Mouse (Mus musculus): ENCODE results near the gene Olfr1360. TPM values are rescaled to one million over a fixed set of nuclear protein-coding genes. Genes with fewer than 3 reads are reported as not detected.

Olfr1360 gene
- polyA plus RNA-seq, 1 experiment = not detected

DNA sequence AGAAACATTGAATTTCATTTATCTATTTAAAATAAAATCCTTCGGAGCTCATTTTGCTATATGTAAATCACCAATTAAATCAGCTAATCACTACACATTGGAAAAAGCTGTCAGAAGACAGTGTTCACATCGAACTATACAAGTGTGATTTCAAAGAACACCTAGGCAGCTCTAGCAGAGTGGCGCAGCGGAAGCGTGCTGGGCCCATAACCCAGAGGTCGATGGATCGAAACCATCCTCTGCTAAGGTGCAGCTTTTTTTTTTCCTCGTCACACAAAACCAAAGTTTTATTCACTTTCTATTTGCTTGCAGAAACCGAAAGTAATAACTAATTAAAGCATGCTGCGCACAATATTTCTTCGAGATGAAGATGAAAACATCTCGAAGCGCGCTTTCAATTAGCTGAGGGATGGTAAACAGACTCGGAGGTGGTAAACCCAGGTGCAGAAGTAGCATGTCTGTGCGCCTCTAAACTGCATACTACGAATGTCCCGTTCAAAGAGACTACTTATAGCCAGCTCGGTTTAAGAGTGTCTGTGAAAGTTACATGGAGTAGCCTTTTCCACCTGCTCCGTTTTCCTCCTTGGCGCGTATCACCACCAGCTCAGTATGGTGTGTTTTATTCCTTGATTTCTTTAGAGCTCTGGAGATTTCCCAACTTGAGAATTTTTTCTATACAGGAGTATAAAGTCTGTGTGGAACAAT lies 33.8 kb upstream of the Olfr1360 start:
- Histone ChIP-seq H3K27ac (ENCODE audit: insufficient read depth, low read depth, low read length) (peak overlapping the region; percentile 4), H3K4me1 (ENCODE audit: control insufficient read depth, insufficient read depth, insufficient read length, low read length) (peaks cover 8% of the 10 kb centered on the region; the same call in 1 of the 2 replicates)
- 3% methylated on average over 22 of the region's 22 CpGs for WGBS

DNA sequence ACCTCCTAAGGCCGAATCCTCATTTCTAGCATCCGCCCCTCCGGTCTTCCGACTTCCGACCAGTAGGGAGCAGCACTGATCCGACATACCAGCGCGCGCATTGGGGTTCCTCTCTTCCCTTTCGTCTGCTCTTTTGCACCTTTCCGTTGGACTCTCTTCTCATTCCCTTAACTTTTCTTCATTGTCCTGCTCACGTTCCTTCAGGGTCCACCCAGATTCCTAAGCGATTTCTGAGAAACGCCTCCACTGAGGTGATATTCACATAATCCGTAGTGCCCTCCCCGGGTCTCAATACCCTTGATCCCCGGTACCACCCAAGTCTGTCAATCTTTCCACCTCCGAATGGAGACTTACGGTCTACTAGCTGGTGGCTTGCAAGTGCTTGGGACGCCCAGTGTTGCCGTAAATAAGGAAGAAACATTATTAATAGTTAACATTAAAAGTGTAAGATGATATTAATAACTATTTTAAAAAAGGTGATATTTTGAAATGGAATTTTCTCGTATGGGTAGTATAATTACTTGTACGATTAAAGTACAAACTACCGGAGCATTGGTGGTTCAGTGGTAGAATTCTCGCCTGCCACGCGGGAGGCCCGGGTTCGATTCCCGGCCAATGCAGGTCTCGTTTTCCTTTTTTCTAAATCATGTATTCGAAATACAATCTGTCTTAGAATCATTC lies 33.0 kb upstream of the Olfr1360 start:
- WGBS = under 1% methylated on average over 32 of the region's 32 CpGs
- Histone ChIP-seq H3K4me1 (ENCODE audit: control insufficient read depth, insufficient read depth, insufficient read length, low read length) (peaks cover 4% of the 10 kb centered on the region; the same call in 1 of the 2 replicates), H3K4me3 (ENCODE audit: low read depth, low read length) (peak overlapping the region; percentile 69), H3K27me3 (ENCODE audit: control insufficient read depth, insufficient read depth, low read length) (no peaks in the 10 kb centered on the region), H3K36me3 (ENCODE audit: control insufficient read depth, insufficient read depth, low read length) (no peaks in the 10 kb centered on the region), H3K27ac (ENCODE audit: insufficient read depth, low read depth, low read length) (peak overlapping the region; percentile 41)
- TF ChIP-seq POLR2A (IDR thresholded peaks at IDR 0.05; ENCODE audit: low read depth, low read length) (no peak; the same call in 1 of the 2 replicates), CTCF (IDR thresholded peaks at IDR 0.05; ENCODE audit: extremely low read depth, insufficient read length, insufficient replicate concordance, low read depth, low read length) (peak; percentile 87)

More for the DNA sequence above, 33.8 kb upstream of the Olfr1360 start:
- H3K27me3 ChIP-seq (ENCODE audit: control insufficient read depth, insufficient read depth, low read length) = no peaks in the 10 kb centered on the region
- H3K4me3 ChIP-seq (ENCODE audit: low read depth, low read length) = peak overlapping the region; percentile 10; the same call in 1 of the 2 replicates
- TF ChIP-seq CTCF (IDR thresholded peaks at IDR 0.05; ENCODE audit: extremely low read depth, insufficient read length, insufficient replicate concordance, low read depth, low read length) = no peak
- no peak for TF ChIP-seq POLR2A (IDR thresholded peaks at IDR 0.05; ENCODE audit: low read depth, low read length)
- no peaks in the 10 kb centered on the region for H3K36me3 ChIP-seq (ENCODE audit: control insufficient read depth, insufficient read depth, low read length)

DNA sequence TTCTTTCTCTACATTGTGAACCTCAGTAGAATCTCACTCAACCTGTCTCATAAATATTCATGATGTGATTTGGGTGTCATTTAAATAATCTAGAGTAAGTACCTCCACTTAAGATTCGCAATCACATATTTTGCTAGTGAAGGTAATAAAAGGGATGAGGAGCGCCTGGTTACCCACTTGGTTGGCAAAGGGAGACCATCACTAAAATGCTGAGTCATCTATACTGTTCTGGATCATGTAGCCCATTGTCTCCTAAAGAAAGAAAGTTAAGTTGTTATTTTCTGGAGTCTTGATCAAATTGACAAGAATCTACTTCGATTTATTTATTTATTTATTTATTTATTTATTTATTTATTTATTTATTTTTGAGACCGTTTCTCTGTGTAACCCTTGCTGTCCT lies 29.5 kb upstream of the Olfr1360 start:
- Histone ChIP-seq H3K4me1 (ENCODE audit: control insufficient read depth, insufficient read depth, insufficient read length, low read length) (no peaks in the 10 kb centered on the region), H3K27ac (ENCODE audit: insufficient read depth, low read depth, low read length) (no peak overlapping the region), H3K36me3 (ENCODE audit: control insufficient read depth, insufficient read depth, low read length) (no peaks in the 10 kb centered on the region), H3K4me3 (ENCODE audit: low read depth, low read length) (no peak overlapping the region), H3K27me3 (ENCODE audit: control insufficient read depth, insufficient read depth, low read length) (no peaks in the 10 kb centered on the region)
- TF ChIP-seq POLR2A (IDR thresholded peaks at IDR 0.05; ENCODE audit: low read depth, low read length) = no peak
- no peak for TF ChIP-seq CTCF (IDR thresholded peaks at IDR 0.05; ENCODE audit: extremely low read depth, insufficient read length, insufficient replicate concordance, low read depth, low read length)
- WGBS = 55% methylated on average over 4 of the region's 4 CpGs

- Histone ChIP-seq H3K36me3 (ENCODE audit: control insufficient read depth, insufficient read depth, low read length) (no peaks in the 10 kb centered on the region), H3K27ac (ENCODE audit: insufficient read depth, low read depth, low read length) (no peak within 1 kb of the TSS), H3K27me3 (ENCODE audit: control insufficient read depth, insufficient read depth, low read length) (no peaks in the 10 kb centered on the region), H3K4me1 (ENCODE audit: control insufficient read depth, insufficient read depth, insufficient read length, low read length) (no peaks in the 10 kb centered on the region), H3K4me3 (ENCODE audit: low read depth, low read length) (no peak within 1 kb of the TSS)
- TF ChIP-seq POLR2A (IDR thresholded peaks at IDR 0.05; ENCODE audit: low read depth, low read length) (no peak), CTCF (IDR thresholded peaks at IDR 0.05; ENCODE audit: extremely low read depth, insufficient read length, insufficient replicate concordance, low read depth, low read length) (no peak)
These were observed 20.6 kb upstream of the Olfr1360 start, which contains the start of gene Olfr1359 for GRCm38 (mm10) chr13:21697811-21698210. Gene Olfr1359 (plus strand): TSS chr13:21698111.

DNA sequence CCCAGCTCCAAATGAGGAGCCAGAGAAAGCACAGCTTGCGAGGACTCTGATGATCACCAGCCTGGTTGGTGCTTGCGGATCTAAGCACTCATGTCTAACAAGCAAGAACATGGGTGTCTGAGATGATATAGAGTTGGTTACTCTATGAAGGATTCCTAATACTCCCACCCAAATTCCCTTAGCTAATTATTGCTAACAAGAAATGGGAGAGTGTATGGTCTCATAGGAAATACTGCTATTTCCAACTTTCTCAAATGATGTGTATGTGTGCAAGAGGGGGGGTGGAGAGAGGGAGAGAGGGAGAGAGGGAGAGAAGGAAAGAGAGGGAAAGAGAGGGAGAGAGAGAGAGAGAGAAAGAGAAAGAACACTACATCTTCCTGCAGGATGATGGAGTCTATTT lies 13.9 kb downstream of the Olfr1360 start, which contains the start of gene Olfr1361:
Gene Olfr1361 (minus strand): TSS at position 101 of the 400 bp plus-strand sequence.
- 78% methylated on average over 2 of the region's 2 CpGs for WGBS
- H3K27me3 ChIP-seq (ENCODE audit: control insufficient read depth, insufficient read depth, low read length) = no peaks in the 10 kb centered on the region
- TF ChIP-seq POLR2A (IDR thresholded peaks at IDR 0.05; ENCODE audit: low read depth, low read length) (no peak), CTCF (IDR thresholded peaks at IDR 0.05; ENCODE audit: extremely low read depth, insufficient read length, insufficient replicate concordance, low read depth, low read length) (no peak)
- H3K4me3 ChIP-seq (ENCODE audit: low read depth, low read length) = no peak within 1 kb of the TSS
- no peaks in the 10 kb centered on the region for H3K36me3 ChIP-seq (ENCODE audit: control insufficient read depth, insufficient read depth, low read length)
- no peaks in the 10 kb centered on the region for H3K4me1 ChIP-seq (ENCODE audit: control insufficient read depth, insufficient read depth, insufficient read length, low read length)
- no peak within 1 kb of the TSS for H3K27ac ChIP-seq (ENCODE audit: insufficient read depth, low read depth, low read length)

GRCm38 (mm10) chr13:21642418-21642817 lies 34.8 kb downstream of the Olfr1360 start, which contains the start of gene Olfr11:
Gene Olfr11 (minus strand): TSS chr13:21642518.
- H3K27me3 ChIP-seq (ENCODE audit: control insufficient read depth, insufficient read depth, low read length) = no peaks in the 10 kb centered on the region
- H3K36me3 ChIP-seq (ENCODE audit: control insufficient read depth, insufficient read depth, low read length) = no peaks in the 10 kb centered on the region
- H3K4me3 ChIP-seq (ENCODE audit: low read depth, low read length) = no peak within 1 kb of the TSS
- no peak within 1 kb of the TSS for H3K27ac ChIP-seq (ENCODE audit: insufficient read depth, low read depth, low read length)
- no peaks in the 10 kb centered on the region for H3K4me1 ChIP-seq (ENCODE audit: control insufficient read depth, insufficient read depth, insufficient read length, low read length)
- WGBS = 90% methylated on average over 2 of the region's 2 CpGs
- TF ChIP-seq CTCF (IDR thresholded peaks at IDR 0.05; ENCODE audit: extremely low read depth, insufficient read length, insufficient replicate concordance, low read depth, low read length) = no peak
- no peak for TF ChIP-seq POLR2A (IDR thresholded peaks at IDR 0.05; ENCODE audit: low read depth, low read length)

Other genes with a start within 250 kb of the Olfr1360 start
- 0.30 TPM in 1 of 2 replicates, not detected in the other for gene Pgbd1, start 236.3 kb downstream of the Olfr1360 start, polyA plus RNA-seq (2012; rRNA removed)
- gene Zscan26, start 223.7 kb downstream of the Olfr1360 start, polyA plus RNA-seq (2012; rRNA removed) = 1.9 and 3.1 TPM in 2 replicates
- gene Nkapl, start 208.9 kb downstream of the Olfr1360 start, polyA plus RNA-seq (2012; rRNA removed) = 0.08 TPM in 1 of 2 replicates, not detected in the other
- 0.06 and 0.16 TPM in 2 replicates for gene Zkscan4, start 198.5 kb downstream of the Olfr1360 start, polyA plus RNA-seq (2012; rRNA removed)
- gene Gm10065, start 198.0 kb downstream of the Olfr1360 start, polyA plus RNA-seq (2012; rRNA removed) = not detected in 2 replicates
- 0.08 TPM in 1 of 2 replicates, not detected in the other for gene AK157302, start 182.2 kb downstream of the Olfr1360 start, polyA plus RNA-seq (2012; rRNA removed)
- gene Gm11273, start 176.0 kb downstream of the Olfr1360 start, polyA plus RNA-seq (2012; rRNA removed) = 11.1 and 22.1 TPM in 2 replicates
- 0.66 and 0.79 TPM in 2 replicates for gene Zkscan8, start 146.3 kb downstream of the Olfr1360 start, polyA plus RNA-seq (2012; rRNA removed)
- gene Olfr1366, start 134.6 kb downstream of the Olfr1360 start, polyA plus RNA-seq (2012; rRNA removed) = not detected in 2 replicates
- not detected in 2 replicates for gene Olfr1535, start 117.5 kb downstream of the Olfr1360 start, polyA plus RNA-seq (2012; rRNA removed)
- not detected in 2 replicates for gene Olfr1364, start 95.6 kb downstream of the Olfr1360 start, polyA plus RNA-seq (2012; rRNA removed)
- gene Olfr1362, start 63.4 kb downstream of the Olfr1360 start, polyA plus RNA-seq (2012; rRNA removed) = not detected in 2 replicates
- gene Olfr11, start 34.9 kb downstream of the Olfr1360 start, polyA plus RNA-seq (2012; rRNA removed) = not detected in 2 replicates
- gene Olfr1361, start 14.0 kb downstream of the Olfr1360 start, polyA plus RNA-seq (2012; rRNA removed) = not detected in 2 replicates
- not detected in 2 replicates for gene Olfr1359, start 20.7 kb upstream of the Olfr1360 start, polyA plus RNA-seq (2012; rRNA removed)
- gene Hist1h2bl, start 38.7 kb upstream of the Olfr1360 start, polyA plus RNA-seq (2012; rRNA removed) = 10.7 and 15.7 TPM in 2 replicates
- gene Hist1h2ai, start 39.0 kb upstream of the Olfr1360 start, polyA plus RNA-seq (2012; rRNA removed) = 66.1 and 104 TPM in 2 replicates
- gene Hist1h3h, start 40.3 kb upstream of the Olfr1360 start, polyA plus RNA-seq (2012; rRNA removed) = 79.4 and 100 TPM in 2 replicates
- gene Hist1h2bm, start 44.6 kb upstream of the Olfr1360 start, polyA plus RNA-seq (2012; rRNA removed) = 4.7 and 7.1 TPM in 2 replicates
- gene Hist1h4j, start 57.7 kb upstream of the Olfr1360 start, polyA plus RNA-seq (2012; rRNA removed) = 6.4 and 6.5 TPM in 2 replicates
- 35.5 and 55.4 TPM in 2 replicates for gene Hist1h4k, start 73.1 kb upstream of the Olfr1360 start, polyA plus RNA-seq (2012; rRNA removed)
- gene Hist1h2ak, start 76.4 kb upstream of the Olfr1360 start, polyA plus RNA-seq (2012; rRNA removed) = 40.0 and 60.2 TPM in 2 replicates
- gene Hist1h2bn, start 76.7 kb upstream of the Olfr1360 start, polyA plus RNA-seq (2012; rRNA removed) = 13.6 and 21.8 TPM in 2 replicates
- 2.0 and 2.6 TPM in 2 replicates for gene Hist1h1b, start 103.2 kb upstream of the Olfr1360 start, polyA plus RNA-seq (2012; rRNA removed)
- gene Hist1h3i, start 106.0 kb upstream of the Olfr1360 start, polyA plus RNA-seq (2012; rRNA removed) = 57.4 and 74.0 TPM in 2 replicates
- 33.8 and 67.8 TPM in 2 replicates for gene Hist1h2an, start 109.8 kb upstream of the Olfr1360 start, polyA plus RNA-seq (2012; rRNA removed)
- 2.7 and 8.3 TPM in 2 replicates for gene Hist1h2bp, start 110.1 kb upstream of the Olfr1360 start, polyA plus RNA-seq (2012; rRNA removed)
- gene Hist1h2bq, start 132.8 kb upstream of the Olfr1360 start, polyA plus RNA-seq (2012; rRNA removed) = 31.1 and 32.0 TPM in 2 replicates
- gene Hist1h2ao, start 133.1 kb upstream of the Olfr1360 start, polyA plus RNA-seq (2012; rRNA removed) = not detected in 2 replicates
- gene Hist1h4m, start 134.3 kb upstream of the Olfr1360 start, polyA plus RNA-seq (2012; rRNA removed) = 16.0 TPM in 1 of 2 replicates, not detected in the other
- gene Hist1h4n, start 154.8 kb upstream of the Olfr1360 start, polyA plus RNA-seq (2012; rRNA removed) = 30.7 and 41.0 TPM in 2 replicates
- gene Hist1h2ap, start 156.1 kb upstream of the Olfr1360 start, polyA plus RNA-seq (2012; rRNA removed) = 1,042 and 2,404 TPM in 2 replicates
- 27.4 and 35.4 TPM in 2 replicates for gene Hist1h2br, start 156.3 kb upstream of the Olfr1360 start, polyA plus RNA-seq (2012; rRNA removed)